Mouse (Mus musculus): ENCODE results near the gene Tfeb. TPM values are rescaled to one million over a fixed set of nuclear protein-coding genes. Genes with fewer than 3 reads are reported as not detected.

Gene Tfeb
- polyA plus RNA-seq, 1 experiment from 2014 or later: 2.4 TPM

- no peak for ATAC-seq (ENCODE audit: low FRiP score)
- WGBS: 86% methylated on average over 4 of the region's 4 CpGs
- no peak overlapping the region for H3K4me3 ChIP-seq (replicated peaks)
- no peak overlapping the region for H3K4me2 ChIP-seq
- no peak overlapping the region for H3K27ac ChIP-seq
- H3K9me3 ChIP-seq: no peaks in the 10 kb centered on the region
- H3K4me1 ChIP-seq: no peaks in the 10 kb centered on the region
- H3K27me3 ChIP-seq: 0 out of 2 replicates have a peak, but pooled peaks cover 3% of the 10 kb centered on the region
- no peak overlapping the region for H3K9ac ChIP-seq
- H3K36me3 ChIP-seq (replicated peaks): no peaks in the 10 kb centered on the region
These were observed 15.6 kb upstream of the Tfeb start for GRCm38 (mm10) chr17:47721183-47721582.

- ATAC-seq (ENCODE audit: low FRiP score): no peak
- Histone ChIP-seq H3K9ac (no peak within 1 kb of the TSS), H3K27ac (no peak within 1 kb of the TSS), H3K4me2 (no peak within 1 kb of the TSS), H3K4me1 (no peaks in the 10 kb centered on the region), H3K9me3 (no peaks in the 10 kb centered on the region), H3K4me3 (replicated peaks) (no peak within 1 kb of the TSS), H3K36me3 (replicated peaks) (no peaks in the 10 kb centered on the region), H3K27me3 (0 out of 2 replicates have a peak, but pooled peaks cover 8% of the 10 kb centered on the region)
- WGBS: 80% methylated on average over 11 of the region's 11 CpGs
These were observed 10.3 kb upstream of the Tfeb start, which contains the start of gene Pgc for GRCm38 (mm10) chr17:47726566-47726965. Gene Pgc (plus strand): TSS chr17:47726842.

- 53% methylated on average over 24 of the region's 24 CpGs for WGBS
- H3K4me2 ChIP-seq: no peak overlapping the region
- no peak overlapping the region for H3K4me3 ChIP-seq (replicated peaks)
- H3K9ac ChIP-seq: no peak overlapping the region
- no peaks in the 10 kb centered on the region for H3K36me3 ChIP-seq (replicated peaks)
- H3K9me3 ChIP-seq: no peaks in the 10 kb centered on the region
- H3K4me1 ChIP-seq: no peaks in the 10 kb centered on the region
- no peak overlapping the region for H3K27ac ChIP-seq
- H3K27me3 ChIP-seq: 0 out of 2 replicates have a peak, but pooled peaks cover 12% of the 10 kb centered on the region
- ATAC-seq (ENCODE audit: low FRiP score): no peak
These were observed 5.9 kb upstream of the Tfeb start for GRCm38 (mm10) chr17:47730633-47731575.

DNA sequence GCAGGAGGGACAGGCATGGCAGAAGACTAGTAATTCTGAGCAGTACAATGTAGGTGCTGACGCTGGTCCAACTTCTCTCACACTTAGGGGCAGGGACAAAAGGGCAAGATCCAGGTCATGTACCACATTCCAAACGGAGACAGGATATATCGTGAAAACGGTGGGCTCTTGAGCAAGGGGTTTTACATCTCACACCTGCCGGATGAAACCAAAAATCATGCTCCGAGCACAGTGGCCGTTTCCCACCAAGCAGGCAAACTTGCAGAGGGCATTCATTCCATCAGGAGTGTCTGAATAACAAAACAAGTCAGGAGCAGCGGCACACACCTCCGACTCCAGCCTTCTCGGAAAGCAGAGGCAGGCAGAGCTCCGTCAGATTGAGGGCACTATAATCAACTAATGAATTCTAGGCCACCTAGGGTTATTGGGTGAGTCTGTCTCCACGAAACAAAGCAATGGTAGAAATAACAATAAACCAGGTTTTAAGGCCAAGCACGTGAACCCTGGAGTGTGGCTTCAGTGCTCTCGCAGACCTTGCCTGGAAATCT, 1.2 kb upstream of the Tfeb start:
- ATAC-seq (ENCODE audit: low FRiP score): no peak
- Histone ChIP-seq H3K9me3 (no peaks in the 10 kb centered on the region), H3K4me1 (peaks cover 25% of the 10 kb centered on the region), H3K4me2 (no peak overlapping the region), H3K36me3 (replicated peaks) (no peaks in the 10 kb centered on the region), H3K9ac (no peak overlapping the region), H3K27me3 (peaks cover 42% of the 10 kb centered on the region), H3K27ac (no peak overlapping the region), H3K4me3 (replicated peaks) (no peak overlapping the region)
- WGBS: 78% methylated on average over 14 of the region's 14 CpGs

GRCm38 (mm10) chr17:47737271-47738065, 638 bp downstream of the Tfeb start:
- no peaks in the 10 kb centered on the region for H3K9me3 ChIP-seq
- peak overlapping the region; percentile 97 for H3K4me2 ChIP-seq
- H3K27me3 ChIP-seq: peaks cover 53% of the 10 kb centered on the region
- 1% methylated on average over 28 of the region's 60 CpGs for WGBS
- H3K36me3 ChIP-seq (replicated peaks): no peaks in the 10 kb centered on the region
- peak overlapping the region; percentile 57 for H3K4me3 ChIP-seq (replicated peaks)
- no peak overlapping the region for H3K27ac ChIP-seq
- ATAC-seq (ENCODE audit: low FRiP score): peak; percentile 83
- peak overlapping the region; percentile 65 for H3K9ac ChIP-seq
- peaks cover 25% of the 10 kb centered on the region for H3K4me1 ChIP-seq

DNA sequence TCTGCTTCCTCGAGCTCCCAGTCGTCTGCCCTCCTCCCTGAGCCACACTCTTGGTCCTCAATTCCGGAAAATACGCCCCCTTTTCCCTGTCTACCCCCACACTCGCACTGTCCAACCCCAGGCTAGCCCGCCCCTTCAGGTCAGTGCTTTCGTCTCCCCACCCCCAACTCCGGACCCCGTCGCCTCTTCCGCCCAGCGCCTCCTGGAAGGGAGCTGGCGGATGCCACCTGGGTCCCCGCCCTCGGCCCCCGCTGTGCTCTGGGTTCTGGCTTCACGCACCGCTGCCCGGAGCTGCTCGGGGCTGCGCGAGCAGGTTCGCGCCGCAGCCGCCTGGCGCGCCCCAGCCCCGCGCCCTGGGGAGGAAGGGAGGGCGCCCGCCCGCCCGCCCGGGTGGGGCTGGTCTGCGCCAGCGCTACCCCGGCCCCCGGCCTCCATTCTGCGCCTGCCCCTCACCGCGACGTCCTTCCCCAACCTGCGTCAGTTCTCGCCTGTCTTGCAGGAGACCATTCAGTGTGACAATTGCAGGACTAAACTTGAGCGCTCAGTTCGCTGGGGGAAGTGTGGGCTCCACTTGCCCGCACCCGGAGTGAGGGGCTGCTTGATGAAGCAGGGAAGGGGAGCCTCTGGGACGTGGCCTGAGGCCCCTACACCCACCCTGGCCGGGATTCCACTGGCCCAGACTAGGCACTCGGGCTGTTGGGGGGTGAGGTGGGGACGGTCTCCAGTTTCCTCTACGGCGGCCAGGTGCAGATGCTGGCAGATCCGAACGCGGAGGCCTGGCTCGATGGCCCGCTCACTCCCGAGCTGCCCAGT, 1.4 kb downstream of the Tfeb start:
- Histone ChIP-seq H3K27me3 (peaks cover 53% of the 10 kb centered on the region), H3K36me3 (replicated peaks) (no peaks in the 10 kb centered on the region), H3K4me3 (replicated peaks) (peak overlapping the region; percentile 57), H3K4me1 (peaks cover 25% of the 10 kb centered on the region), H3K9ac (peak overlapping the region; percentile 65), H3K27ac (no peak overlapping the region), H3K9me3 (no peaks in the 10 kb centered on the region), H3K4me2 (peak overlapping the region; percentile 97)
- under 1% methylated on average over 53 of the region's 61 CpGs for WGBS
- ATAC-seq (ENCODE audit: low FRiP score): peak; percentile 33

DNA sequence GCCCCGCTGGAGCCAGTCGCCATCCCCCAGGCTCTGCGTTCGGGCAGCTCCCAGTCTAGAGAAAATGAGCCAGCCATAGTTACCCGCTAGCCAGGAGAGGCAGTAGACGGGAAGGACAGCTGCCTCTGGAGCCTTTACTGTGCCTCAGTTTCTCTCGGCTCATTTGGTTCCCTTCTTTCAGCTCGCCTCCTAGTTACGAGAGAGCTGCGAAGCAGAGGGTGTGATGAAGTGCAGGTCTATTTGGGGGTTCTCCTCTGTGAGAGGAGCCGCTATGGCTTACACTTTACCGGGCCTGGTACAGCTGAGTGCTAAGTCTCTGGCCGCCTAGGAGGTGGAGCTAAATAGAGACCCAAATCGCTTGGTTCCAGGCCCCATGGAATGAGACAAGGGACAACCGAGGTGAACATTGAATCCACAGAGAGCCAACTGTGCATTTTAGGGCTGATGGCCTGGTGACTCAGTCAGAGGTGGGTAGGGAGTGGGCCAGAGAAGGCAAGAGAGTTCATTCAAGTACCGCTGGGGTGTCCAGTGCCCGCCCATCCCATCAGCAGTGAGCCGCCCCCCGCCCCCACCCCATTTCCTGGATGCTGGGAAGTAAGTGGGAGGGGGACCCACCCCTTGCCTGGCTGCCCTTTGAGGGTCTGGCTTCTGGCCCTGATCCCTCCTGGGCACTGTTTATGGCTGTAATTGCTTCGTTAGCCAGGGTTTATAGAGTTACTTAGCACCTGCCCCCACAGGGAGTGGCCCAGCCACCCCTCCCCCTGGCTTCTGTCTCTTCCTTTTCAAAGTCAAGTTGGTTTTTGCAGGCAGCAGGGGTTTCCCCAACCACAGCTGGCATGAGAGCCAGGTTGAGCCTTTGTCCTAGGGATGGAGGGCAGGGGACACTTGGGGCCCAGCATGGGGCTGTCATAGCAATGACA, 2.3 kb downstream of the Tfeb start:
- H3K27me3 ChIP-seq: peaks cover 53% of the 10 kb centered on the region
- H3K4me3 ChIP-seq (replicated peaks): peak overlapping the region; percentile 57

DNA sequence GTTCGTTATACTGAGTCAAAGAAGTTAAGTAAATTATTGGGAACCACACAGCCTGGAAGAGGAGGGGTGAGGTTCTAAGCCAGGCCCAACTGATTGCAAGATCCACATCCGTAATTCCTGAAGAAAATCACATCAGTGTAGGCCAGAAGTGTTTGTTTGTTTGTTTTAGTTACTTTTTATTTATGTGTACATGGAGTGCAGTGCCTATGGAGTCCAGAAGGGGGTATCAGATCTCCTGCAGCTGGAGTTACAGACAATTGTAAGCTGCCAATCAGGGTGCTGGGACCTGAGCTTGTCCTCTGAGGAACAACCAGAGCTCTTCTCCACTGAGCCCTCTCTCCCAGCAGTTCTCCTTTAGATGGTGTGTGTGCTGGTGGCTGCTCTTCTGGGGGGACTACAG, 3.4 kb downstream of the Tfeb start:
- Histone ChIP-seq H3K4me2 (no peak overlapping the region), H3K4me3 (replicated peaks) (no peak overlapping the region), H3K9ac (no peak overlapping the region), H3K27ac (no peak overlapping the region), H3K9me3 (0 out of 2 replicates have a peak, but pooled peaks cover 10% of the 10 kb centered on the region), H3K36me3 (replicated peaks) (no peaks in the 10 kb centered on the region), H3K27me3 (peaks cover 53% of the 10 kb centered on the region), H3K4me1 (peaks cover 25% of the 10 kb centered on the region)
- ATAC-seq (ENCODE audit: low FRiP score): no peak
- 66% methylated on average over 2 of the region's 2 CpGs for WGBS

More for the DNA sequence above, 2.3 kb downstream of the Tfeb start:
- Histone ChIP-seq H3K4me2 (peak overlapping the region; percentile 97), H3K36me3 (replicated peaks) (no peaks in the 10 kb centered on the region), H3K27ac (no peak overlapping the region), H3K9ac (peak overlapping the region; percentile 65; the same call in 1 of the 2 replicates), H3K9me3 (0 out of 2 replicates have a peak, but pooled peaks cover 2% of the 10 kb centered on the region), H3K4me1 (peaks cover 25% of the 10 kb centered on the region)
- ATAC-seq (ENCODE audit: low FRiP score): no peak
- 6% methylated on average over 20 of the region's 20 CpGs for WGBS

DNA sequence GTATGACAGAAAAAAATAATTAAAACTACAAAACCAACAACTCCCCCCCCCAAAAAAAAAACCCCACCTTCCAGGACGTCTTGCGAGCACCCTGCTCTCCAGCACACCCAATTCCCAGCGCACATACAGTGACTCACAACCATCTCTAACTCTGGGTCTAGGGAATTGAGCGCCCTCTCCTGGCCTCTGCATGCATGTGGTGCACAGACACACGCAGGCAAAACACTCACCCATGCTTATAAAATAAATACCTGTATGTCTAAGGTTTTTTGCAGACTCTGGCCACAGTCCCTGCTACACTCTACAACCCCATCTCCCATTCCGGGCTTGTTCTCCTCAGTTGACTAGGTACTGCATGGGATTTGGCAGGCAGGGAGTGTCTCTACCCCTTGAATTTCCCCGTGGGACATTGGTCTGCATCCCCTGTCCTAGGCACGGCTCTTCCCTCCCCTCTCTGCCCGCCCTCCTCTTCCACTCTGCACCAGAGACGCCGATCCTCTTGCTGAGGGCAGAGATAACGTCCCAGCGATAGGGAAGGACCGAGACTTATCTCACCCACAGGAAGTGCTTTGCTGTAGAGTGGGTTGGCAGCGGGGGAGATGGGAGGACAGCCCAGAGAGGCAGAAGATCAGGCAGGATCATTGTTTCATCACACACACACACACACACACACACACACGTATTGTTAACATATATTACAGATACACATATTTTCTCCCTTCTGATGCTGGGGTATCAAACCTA, 6.3 kb downstream of the Tfeb start:
- Histone ChIP-seq H3K9ac (no peak overlapping the region), H3K27ac (no peak overlapping the region), H3K9me3 (0 out of 2 replicates have a peak, but pooled peaks cover 10% of the 10 kb centered on the region), H3K4me3 (replicated peaks) (no peak overlapping the region), H3K27me3 (peaks cover 35% of the 10 kb centered on the region), H3K4me2 (no peak overlapping the region), H3K4me1 (peaks cover 15% of the 10 kb centered on the region), H3K36me3 (replicated peaks) (no peaks in the 10 kb centered on the region)
- no peak for ATAC-seq (ENCODE audit: low FRiP score)
- 43% methylated on average over 16 of the region's 16 CpGs for WGBS

GRCm38 (mm10) chr17:47744086-47744485, 7.3 kb downstream of the Tfeb start:
- no peak overlapping the region for H3K4me3 ChIP-seq (replicated peaks)
- H3K36me3 ChIP-seq (replicated peaks): no peaks in the 10 kb centered on the region
- ATAC-seq (ENCODE audit: low FRiP score): no peak
- 94% methylated on average over 14 of the region's 14 CpGs for WGBS
- H3K27ac ChIP-seq: no peak overlapping the region
- no peak overlapping the region for H3K9ac ChIP-seq
- H3K27me3 ChIP-seq: peaks cover 26% of the 10 kb centered on the region
- H3K4me1 ChIP-seq: peaks cover 7% of the 10 kb centered on the region
- H3K9me3 ChIP-seq: 0 out of 2 replicates have a peak, but pooled peaks cover 10% of the 10 kb centered on the region
- H3K4me2 ChIP-seq: no peak overlapping the region
